Mouse (Mus musculus): ENCODE data around the gene 1700066M21Rik.

- TF ChIP-seq MAFK (IDR thresholded peaks at IDR 0.05; ENCODE audit: insufficient read depth, low read depth, low read length), result no peak
- TF ChIP-seq CHD2 (IDR thresholded peaks at IDR 0.05; ENCODE audit: low read depth, low read length), result no peak
- TF ChIP-seq ZC3H11A (IDR thresholded peaks at IDR 0.05; ENCODE audit: borderline replicate concordance, low read depth, low read length), result no peak
- no peak for TF ChIP-seq ZNF384 (IDR thresholded peaks at IDR 0.05; ENCODE audit: low read depth, low read length)
- TF ChIP-seq HCFC1 (IDR thresholded peaks at IDR 0.05; ENCODE audit: borderline replicate concordance, insufficient read depth, low read length), result no peak
Measured at GRCm38 (mm10) chr1:57375276-57375675, 2.1 kb upstream of the 1700066M21Rik start.
